Mouse (Mus musculus) gastrocnemius, postnatal 14 days (tissue): Measurements from ENCODE around the gene Gm20388. TPM values are rescaled to one million over a fixed set of nuclear protein-coding genes. Genes with fewer than 3 reads are reported as not detected.

Experiments used
- DNase-seq: peaks from one replicate; pipeline ENCODE4 v3.0.0; 2021; ENCODE audit warnings: mixed read lengths
- intact Hi-C: fragments of 180-260 bp; cut with DNase I; formaldehyde crosslinking; loops from one replicate; pipeline ENCODE4 v1.15.1; 2025; ENCODE audit warnings: low total_unique reads
- total RNA-seq, 2 experiments: library from RNA; stranded (reverse); gene quantifications; 2 replicates each; pipeline ENCODE4 v1.2.3; 2021

The Gm20388 gene
- total RNA-seq, 2 experiments from 2014 or later: 5.6 to 6.0 TPM

GRCm38 (mm10) chr8:120741815-120742530 lies 831.3 kb downstream of the Gm20388 start:
- intact Hi-C loops: no loop called here
- DNase-seq: no peak

GRCm38 (mm10) chr8:120743149-120743897 lies 832.7 kb downstream of the Gm20388 start:
- DNase-seq: no peak
- intact Hi-C loops: no loop called here

- no peak for DNase-seq
- intact Hi-C loops: loop anchor here (2.0 kb wide), 1 partner anchor 51 kb away; no protein-coding TSS in a partner anchor
Measured at GRCm38 (mm10) chr8:120743898-120744290, 833.3 kb downstream of the Gm20388 start.

DNA sequence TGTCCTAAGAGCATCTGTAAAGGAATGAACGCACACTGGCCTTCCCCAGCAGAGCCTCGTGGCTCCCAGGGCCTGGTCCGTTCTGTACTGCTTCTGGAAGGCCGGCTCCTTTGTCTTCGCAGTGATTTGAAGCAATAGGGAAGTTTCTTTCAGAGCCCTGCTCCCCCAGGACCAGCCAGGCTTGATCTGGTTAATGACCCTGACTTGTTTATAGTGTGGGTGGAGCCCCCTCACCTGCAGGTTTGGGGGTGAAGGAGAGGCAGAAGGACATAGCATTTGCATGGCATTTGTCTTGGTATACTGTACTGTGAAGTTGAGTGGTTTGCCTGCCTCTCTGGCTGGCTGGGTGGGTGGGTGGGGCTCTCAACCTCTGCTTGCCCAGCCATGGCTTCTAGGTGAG lies 833.8 kb downstream of the Gm20388 start:
- no peak for DNase-seq
- intact Hi-C loops: loop anchor here (2.0 kb wide), 1 partner anchor 50 kb away; no protein-coding TSS in a partner anchor

GRCm38 (mm10) chr8:120745226-120745625 lies 834.6 kb downstream of the Gm20388 start:
- intact Hi-C loops: loop anchor here (2.0 kb wide), 1 partner anchor 50 kb away; no protein-coding TSS in a partner anchor
- no peak for DNase-seq

DNA sequence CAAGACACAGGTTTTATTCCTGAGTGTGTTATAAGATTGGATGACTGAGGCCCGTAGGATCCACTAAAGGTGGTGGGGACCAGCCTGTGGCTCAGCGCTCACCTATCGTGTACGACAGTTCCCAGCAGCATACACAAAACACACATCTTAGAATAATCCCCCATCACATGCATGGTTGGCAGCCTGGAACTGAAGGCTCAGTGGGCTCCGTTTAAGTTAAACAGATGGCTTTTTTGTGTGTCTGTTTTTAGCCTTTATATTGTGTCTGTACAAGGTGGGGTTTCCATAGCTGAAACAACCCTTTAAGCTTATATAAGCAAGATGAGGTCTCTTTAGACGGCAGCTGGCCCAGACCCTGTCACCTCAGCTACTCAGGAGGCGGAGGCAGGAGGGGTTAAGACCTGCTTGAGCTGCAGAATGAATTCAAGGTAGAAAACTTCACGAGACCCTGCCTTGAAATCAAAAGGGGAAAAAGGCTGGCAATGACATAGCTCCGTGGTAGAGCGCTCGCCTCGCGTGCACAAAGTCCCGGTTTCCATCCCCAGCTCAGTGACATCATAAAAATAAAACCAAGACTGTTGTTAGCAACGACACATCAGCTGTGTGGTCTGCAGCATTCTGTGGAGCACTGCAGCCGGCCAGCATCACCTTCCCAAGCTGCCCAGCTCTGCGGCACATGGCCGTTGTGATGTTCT lies 835.5 kb downstream of the Gm20388 start:
- no peak for DNase-seq
- intact Hi-C loops: no loop called here

DNA sequence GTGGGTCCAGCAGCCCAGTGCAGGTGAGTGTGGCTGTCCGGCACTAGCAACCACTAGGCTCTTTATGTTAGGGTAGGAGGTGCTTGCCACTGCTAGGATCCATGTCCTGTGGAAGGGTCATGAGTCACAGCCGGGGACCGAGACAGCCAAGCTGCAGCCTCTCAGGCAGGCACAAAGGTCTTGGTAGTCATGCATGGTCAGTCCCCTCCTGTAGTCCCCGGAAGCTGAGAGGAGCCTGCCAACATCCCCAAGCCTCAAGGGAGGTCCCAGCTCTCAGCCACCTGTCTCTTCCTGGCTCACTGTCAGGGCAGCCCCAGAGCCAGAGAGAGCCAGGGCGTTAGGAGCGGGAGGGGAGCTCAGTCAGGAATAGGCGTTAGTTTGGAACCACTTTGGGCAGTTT lies 836.6 kb downstream of the Gm20388 start:
- intact Hi-C loops: no loop called here
- no peak for DNase-seq

- intact Hi-C loops: no loop called here
Measured at GRCm38 (mm10) chr8:120750616-120751015, 840.0 kb downstream of the Gm20388 start.

DNA sequence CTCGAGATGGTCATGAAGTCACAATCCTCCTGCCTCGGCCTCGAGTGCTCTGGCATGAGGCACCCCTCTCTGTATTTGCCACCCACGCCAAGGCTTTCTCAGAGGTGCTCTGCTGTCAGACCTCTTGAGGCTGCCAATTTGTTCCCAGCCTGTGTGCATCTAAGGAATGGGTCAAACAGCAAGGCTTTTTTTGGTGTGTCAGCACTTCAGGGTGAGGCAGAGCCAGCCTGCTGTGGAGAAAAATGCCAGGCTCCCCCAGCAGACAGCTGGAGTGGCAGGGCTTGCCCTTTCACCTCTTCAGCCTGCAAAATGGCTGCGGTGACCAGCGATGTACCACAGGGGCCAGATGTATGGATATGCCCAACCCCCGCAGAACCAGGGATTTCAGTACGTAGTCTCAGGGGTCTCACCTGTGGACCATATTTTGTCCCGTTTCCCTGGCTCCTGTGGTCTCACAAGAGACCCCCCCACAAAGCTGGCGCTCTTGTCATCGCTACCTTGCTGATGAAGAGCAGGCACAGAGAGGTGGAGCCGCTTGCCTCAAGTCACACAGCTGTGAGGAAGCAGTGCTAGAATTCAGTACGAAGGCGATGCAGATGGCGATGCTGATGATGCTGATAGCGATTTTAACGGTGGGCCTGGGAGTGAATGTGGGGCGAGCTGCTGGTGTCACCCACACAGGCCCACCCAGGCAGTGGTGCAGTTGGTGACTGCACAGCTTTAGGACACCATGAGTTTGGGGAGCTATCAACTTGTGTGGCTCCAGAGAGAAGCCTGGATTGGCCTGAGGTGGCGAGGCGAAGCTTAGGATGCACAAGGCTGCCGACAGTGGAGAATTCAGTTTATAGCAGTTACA lies 840.8 kb downstream of the Gm20388 start:
- intact Hi-C loops: no loop called here
- DNase-seq: no peak

More at GRCm38 (mm10) chr8:120750616-120751015, 840.0 kb downstream of the Gm20388 start:
- no peak for DNase-seq

GRCm38 (mm10) chr8:120752082-120752452 lies 841.4 kb downstream of the Gm20388 start:
- intact Hi-C loops: no loop called here
- DNase-seq: peak; percentile 82

DNA sequence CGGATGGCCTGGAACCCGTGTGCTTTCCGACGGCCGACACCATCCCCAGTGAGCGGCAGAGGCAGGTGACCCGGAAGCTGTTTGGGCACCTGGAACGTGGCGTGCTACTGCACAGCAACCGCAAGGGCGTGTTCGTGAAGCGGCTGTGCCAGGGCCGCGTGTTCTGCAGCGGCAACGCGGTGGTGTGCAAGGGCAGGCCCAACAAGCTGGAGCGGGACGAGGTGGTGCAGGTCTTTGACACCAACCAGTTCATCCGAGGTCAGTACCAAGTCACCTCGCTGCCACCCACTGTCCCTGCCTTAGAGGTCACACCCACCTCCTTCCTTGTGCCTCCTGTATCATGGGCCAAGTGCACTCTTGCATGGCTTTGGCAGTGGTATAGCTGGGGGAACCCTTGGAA lies 842.8 kb downstream of the Gm20388 start:
- no peak for DNase-seq
- intact Hi-C loops: no loop called here

- intact Hi-C loops: no loop called here
- no peak for DNase-seq
Measured at GRCm38 (mm10) chr8:120755306-120756297, 845.0 kb downstream of the Gm20388 start.

- intact Hi-C loops: no loop called here
- no peak for DNase-seq
Measured at GRCm38 (mm10) chr8:120758005-120758404, 847.4 kb downstream of the Gm20388 start.

DNA sequence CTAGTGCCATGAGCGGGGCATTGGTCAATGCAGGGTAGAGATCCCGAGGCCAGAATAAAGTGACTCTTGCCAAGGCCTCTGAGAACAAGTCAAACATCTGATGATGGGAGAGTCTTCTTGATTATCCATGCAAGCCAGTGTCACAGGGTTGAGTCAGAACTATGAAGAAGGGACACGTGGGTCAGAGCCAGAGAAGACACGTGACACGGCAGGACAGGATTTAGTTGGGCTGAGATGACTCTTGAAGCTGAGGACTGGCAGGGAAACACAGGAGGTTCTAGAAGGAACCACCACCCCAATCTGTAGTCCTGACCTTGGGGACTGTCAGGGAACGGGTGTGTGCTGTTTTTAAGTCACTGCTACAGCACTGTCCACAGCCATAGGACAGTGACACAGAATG lies 849.2 kb downstream of the Gm20388 start:
- intact Hi-C loops: no loop called here
- no peak for DNase-seq

DNA sequence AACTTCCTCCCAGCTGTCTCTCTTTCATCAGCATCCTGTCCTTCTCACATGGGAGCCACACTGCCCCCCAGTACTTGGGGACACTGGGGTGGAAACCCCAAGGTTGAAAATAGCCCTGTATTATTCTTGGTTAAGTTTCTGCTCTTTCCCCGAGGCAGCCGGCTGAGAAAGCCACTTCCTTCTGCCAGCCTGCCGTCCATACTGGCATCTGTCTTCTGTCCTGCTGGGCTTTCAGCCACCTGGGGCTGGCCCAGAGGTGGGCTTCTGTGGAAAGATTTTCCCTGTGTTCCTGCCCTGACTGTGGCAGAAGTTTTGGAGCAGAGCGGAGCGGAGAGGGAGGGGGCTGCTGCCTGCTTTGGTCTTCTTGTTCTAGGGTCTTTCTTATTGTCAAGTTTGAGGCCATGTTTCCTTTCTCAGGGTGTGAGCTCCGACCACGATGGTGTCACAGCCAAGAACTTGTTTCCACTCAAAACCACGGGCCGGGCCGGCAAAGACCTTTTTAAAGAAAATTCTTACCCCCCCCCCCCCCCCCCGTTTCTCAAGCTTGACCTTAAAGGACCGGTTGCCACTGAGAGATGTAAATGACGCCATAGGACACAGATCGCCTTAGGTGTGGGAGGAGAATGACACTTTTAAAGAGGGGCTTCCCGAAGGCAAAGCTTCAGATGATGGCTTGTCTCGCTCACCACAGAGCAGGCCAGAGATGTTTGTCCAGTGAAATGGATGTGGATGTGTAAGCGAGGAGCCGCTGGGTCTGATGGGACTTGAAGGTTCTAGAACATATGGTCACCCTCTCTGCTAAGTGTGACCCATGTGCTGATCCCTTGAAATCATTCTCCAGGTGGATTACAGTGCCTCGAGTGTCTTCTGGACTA lies 849.9 kb downstream of the Gm20388 start:
- DNase-seq: no peak
- intact Hi-C loops: no loop called here

DNA sequence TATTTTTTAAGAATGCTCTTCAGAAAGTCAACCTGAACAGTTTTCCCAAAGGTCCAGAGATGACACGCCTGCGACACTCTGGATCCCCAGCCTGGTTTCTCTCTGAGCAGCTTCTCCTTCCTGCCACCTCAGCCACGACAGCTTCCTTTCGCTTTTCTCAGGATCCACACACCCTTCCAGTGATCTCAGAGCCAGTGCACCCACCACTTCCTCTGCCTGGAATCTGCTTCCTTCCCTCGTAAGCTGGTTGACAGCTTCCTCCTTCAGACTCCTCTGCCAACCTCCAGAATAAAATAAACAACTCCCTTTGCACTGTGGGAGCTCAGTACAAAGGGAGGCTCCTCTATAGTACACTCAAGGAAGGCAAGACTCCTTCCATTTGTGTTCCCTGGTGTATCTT lies 852.6 kb downstream of the Gm20388 start:
- DNase-seq: no peak
- intact Hi-C loops: no loop called here

- intact Hi-C loops: no loop called here
- no peak for DNase-seq
Measured at GRCm38 (mm10) chr8:120764638-120765037, 854.0 kb downstream of the Gm20388 start.
